Mouse (Mus musculus) right cerebral cortex, postnatal 14 days (tissue): ENCODE results near the gene Peak1.

Source experiments
- DNase-seq: peaks from one replicate; pipeline ENCODE4 v3.0.0; 2022

Peak1 gene

DNA sequence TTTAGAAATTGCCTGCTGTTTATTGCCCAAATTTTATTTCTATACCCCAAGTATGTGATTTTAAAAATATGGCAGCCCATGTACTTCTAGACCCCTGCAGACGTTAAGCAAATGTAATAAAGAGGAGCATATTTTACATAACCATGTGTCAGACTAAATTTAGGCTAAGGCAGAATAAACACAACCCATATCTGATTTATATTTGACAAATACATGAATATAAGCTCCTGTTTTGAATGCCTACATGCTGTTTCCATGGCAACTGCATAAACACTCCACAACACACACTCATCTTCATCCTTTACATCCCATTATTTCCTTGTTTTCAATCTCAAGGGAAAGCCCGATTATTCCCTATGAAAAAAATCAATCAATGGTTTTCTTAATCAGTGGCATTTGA lies 108.8 kb downstream of the Peak1 start:
- no peak for DNase-seq

DNA sequence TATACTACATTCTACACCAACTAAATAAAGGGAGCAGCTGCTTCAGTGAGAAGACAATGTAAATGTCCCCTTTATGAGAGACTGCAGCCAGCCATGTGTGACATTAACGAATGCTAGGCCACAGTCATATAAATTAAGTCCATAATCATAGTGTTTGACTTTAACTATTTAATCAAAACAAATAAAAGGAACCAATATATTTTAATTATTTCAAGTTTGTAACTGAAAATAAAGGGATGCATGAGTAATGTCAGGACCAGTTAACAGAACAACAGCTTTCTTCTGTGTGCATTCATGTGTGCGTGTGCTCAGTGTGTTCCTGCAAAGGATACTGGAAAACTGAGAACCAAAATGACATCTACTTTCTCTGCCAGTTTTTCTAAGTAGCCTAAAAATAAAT lies 113.3 kb downstream of the Peak1 start:
- no peak for DNase-seq

DNA sequence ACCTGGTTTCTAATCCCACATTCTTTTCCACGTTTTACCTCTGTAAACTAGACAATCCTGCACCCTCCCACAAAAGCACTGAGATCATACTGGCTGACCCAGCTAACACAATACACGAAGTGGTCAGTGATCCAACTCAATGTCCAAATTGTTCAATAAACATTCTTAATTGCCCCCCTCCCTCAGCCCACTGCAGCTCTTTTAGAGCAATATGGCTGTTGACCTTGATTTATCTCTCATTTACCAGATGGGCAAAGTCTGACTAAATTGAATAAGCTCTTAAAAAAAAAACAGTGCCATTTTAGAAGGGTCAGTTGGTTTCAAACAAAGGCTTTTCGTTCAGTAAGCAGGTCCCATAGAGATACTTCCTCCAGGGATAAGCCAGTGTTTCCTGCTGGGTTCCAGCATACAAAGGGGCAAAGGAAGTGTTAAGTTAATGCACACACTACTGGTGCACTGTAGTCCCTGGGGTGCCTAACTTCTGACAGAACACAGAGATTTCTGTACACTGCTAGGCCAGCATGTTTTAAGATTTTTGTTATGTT lies 114.9 kb downstream of the Peak1 start:
- no peak for DNase-seq

DNA sequence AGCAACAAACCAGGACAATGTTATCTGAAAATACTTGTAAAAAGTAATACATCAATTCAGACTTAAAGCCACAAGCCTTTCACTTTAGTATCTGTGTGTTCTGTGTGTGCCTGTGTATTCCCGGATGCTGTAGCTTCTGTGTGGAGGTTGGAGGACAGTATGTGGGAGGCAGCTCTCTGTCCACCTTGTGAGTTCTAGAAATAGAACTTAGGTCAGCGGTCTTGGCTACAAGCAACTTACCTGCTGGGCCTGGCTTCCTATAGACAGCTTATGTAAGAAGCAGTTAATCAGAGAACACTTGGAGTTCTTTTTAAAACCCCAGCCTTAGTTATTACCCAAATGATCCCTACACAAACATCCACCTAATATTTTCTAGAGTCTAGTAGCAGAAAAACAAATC lies 127.8 kb downstream of the Peak1 start:
- no peak for DNase-seq

DNA sequence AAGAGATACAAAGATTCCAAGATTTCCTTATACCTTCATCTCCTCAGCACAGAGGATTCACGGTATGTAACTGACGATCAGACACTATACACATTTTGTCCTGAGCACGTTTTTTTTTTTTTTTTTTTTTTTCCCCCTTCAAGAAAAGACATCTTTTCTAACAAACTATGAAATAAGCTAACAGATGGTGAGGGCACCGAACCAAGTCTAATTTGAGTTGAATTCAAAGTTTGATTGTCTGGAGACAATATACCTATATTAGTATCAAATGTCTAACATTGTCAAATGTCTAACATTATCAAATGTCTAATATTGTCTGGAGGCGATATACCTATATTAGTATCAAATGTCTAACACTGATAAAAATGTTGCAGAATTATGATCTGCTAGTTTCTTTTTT lies 135.4 kb downstream of the Peak1 start:
- DNase-seq, result no peak

DNA sequence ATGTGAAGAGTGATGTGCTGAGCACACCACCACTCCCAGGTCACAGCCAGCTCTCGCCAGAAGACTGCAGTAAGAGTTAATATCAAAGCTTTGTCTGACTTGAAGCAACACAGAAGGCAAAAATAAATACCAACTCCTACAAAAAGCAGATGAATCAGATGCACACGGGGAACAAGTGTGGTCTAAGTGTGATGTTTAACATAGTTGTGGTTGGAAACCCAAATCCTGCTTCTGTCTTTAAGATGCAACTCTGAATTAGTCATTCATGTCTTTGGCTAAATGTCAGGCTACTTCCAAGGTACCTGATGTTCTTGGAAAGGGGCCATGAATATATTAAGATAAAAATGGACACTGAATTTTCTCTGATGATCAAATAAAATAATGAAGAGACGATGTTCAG lies 144.3 kb downstream of the Peak1 start:
- no peak for DNase-seq

DNA sequence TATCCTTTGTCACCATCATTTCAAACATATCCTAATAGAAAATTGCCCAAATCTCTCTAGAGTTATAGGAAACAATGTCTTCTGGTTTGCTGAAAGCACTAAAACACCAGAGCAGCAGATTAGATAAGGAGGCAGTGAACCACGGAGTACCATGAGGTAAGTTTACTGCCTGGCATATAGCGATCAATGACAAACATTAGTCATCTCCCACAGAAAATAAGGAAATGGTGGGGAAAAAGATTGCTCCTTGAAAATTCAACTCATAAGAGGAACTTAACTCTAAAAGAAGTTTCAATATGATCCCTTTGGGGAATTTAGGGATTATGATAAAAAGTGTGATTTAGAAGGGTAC lies 145.6 kb downstream of the Peak1 start:
- no peak for DNase-seq

DNA sequence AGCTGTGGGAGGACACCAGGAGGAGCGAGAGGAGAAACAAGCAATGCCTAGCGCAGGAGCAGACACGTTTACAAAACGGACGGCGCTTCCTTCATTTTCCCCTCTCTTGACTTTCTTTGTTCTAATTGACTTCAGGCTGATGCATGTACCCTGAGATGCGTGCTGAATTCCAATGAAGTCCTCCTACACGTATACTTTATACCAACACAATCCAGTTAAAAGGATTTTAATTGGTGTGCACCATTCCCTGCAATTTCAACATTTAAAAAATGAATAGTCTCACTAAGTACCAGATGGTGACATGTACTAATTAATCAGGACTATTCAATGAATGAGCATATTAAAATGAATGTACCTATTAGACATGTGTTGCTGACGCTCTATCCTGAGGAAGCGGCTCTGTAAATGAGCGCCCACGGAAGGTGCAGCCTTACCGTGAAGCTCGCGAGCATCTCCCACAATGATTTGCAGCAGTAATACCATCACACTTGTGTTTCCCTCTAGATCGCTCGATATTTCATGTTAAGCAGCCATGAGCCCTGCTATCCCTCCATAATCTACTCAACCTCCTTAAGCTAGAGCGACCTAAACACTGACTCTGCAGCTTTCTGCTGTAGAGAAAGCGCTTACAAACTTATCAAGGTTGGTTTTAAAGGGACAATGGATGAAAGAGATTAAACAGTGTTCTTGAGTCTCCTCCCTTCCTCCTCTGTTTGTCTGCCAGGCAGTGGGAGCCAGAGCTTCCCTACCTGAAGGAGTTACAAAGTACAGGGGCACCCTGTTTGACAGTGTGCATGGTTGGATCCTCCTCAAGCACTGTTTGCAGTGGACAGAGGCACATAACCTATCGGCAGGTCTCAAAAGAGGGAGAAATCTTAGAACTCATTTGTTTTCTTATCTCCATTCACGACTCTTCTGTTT lies 146.3 kb downstream of the Peak1 start:
- DNase-seq, result no peak

DNA sequence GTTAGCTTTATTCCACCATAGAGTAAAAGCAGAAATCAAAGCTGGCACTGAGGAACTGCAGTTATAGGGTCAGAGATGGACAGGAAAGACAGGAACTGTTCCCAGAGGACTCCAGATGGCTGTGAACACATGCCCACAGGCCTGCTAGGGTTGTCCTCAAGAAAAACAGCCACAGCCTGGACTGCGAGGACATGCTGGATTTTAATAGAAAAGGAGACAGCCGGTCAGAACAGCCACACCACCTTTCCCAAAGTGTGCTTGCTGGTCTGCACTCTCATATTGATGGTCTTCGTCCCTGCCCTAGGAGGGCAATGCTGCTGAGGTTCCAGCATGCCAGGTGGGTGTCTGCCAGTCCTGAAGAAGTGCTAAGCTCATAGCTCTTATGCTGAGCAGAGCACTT lies 148.8 kb downstream of the Peak1 start:
- DNase-seq, result no peak

DNA sequence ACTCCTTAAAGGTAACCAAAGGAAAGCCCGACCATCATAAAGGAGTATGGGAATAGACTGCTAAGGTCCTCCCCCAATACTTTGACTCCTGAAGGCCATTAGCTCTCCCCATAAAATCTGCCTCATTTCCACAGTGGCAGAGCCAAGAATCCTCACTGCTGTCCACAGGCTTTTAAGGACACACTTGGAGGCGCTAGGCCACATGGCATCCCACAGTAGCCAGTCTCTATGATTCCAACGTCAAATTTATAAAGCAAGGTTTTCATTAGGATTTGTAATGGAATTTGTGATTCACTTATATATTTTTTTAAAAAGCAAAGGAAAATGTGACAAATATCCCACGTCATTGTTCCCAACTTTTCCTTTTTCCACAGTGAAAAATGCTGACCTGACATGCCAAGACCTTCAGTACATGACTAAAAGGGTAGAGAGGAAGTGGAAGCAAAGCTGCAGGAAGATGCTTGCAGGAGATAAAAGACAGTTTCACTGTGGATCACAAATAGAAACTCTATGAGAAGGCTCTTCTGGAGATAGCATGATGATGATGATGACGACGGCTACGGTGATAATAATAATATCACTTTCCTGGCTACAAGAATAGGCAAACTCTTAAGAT lies 151.6 kb downstream of the Peak1 start:
- DNase-seq, result no peak

DNA sequence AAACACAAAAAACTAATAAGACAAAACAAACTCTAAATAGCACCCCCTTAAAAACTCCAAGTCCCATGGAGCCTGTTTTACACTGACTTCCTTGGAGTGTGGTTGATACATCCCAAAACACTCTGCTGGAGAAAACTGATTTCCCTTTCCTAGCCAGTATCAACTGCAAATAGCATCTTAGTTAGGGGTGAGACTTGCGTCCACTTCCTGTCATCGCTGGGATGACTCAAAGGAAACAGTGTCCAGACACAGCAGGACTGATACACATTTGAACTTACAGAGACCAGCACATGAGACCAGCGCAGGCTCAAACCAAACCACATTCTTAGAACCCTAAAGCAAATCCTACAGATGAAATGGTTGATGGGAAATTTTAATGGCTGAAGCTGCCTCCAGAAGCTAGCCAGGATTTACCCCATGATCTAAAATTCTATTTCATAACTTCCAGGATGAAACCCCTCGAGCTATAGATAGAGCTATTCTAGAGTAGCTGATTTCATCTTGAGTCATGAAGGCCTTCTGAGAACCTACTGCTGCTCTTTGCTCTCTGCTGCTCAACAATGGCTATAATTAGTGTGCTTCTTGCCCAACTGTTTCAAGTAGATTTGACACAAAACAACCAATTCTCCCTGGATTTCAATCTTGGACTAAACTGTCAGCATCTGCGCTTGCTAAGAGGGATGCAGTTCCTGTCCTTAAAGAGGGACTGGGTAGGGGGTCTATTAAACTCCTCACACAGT lies 152.2 kb downstream of the Peak1 start:
- DNase-seq, result no peak

DNA sequence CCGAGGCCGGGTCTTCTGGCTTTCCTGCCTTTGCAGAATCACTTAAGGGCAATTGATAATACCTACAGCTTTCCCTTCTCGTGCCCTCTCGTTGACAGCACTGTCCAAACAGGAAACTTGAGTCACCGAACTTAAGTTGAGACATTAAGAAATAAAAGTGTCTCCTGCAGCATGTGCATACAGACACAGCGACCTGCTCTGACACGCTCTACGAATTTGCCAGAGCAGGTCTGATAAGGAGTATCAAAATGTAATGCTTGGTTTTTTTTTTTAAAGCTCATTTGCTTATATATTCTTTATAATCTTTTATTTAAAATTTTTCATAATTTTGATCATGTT lies 152.9 kb downstream of the Peak1 start:
- DNase-seq, result no peak

DNA sequence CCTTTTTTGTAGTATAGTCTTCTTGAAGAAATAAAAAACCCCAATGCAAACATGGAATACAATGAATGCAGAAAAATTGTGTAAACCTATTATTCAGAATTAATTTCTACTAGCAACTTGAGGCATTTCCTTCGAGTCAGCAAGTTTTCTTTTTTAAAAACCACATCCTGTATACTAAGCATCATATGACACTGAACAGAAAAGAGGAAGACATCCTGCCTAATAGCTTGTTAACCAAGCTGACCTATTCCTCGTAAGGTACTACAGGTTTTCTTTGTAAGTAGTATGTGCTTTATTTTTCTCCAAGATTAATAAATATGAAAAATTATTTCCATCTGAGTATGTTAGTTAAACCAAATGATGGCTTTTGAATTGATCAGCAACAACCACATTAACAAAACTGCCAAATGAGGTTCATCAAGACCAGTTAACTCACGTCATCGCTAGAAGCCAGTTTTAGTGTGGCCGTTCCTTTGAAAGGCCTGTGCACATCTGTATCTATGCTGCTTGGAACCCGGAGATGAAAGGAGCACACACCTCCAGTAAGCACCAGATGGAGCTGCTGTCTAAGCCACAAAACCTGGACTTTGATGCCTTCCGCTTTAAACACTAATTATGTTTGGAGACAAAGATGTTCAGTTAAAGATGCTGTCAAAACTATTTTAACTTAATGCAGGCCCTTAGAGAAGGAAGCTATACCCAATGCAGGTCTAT lies 153.4 kb downstream of the Peak1 start:
- DNase-seq, result no peak

DNA sequence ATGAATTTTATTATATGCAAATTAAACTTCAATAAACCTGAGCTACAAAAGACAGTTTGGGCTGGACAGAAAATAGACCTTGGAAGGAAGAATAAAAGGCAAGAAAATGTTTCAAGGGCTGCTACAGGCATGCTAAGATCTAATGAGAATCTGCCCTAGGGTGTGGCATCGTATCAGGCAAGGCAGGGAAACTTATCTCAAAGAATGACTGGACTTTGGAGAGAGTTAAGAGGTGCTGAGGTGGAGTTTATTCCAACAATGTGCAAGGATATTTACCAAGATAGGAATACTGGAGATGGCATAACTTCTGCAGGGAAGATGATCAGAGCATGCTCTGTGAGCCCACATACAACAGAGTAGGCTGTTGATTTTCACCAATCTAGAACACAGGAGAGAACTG lies 154.8 kb downstream of the Peak1 start:
- DNase-seq, result no peak

DNA sequence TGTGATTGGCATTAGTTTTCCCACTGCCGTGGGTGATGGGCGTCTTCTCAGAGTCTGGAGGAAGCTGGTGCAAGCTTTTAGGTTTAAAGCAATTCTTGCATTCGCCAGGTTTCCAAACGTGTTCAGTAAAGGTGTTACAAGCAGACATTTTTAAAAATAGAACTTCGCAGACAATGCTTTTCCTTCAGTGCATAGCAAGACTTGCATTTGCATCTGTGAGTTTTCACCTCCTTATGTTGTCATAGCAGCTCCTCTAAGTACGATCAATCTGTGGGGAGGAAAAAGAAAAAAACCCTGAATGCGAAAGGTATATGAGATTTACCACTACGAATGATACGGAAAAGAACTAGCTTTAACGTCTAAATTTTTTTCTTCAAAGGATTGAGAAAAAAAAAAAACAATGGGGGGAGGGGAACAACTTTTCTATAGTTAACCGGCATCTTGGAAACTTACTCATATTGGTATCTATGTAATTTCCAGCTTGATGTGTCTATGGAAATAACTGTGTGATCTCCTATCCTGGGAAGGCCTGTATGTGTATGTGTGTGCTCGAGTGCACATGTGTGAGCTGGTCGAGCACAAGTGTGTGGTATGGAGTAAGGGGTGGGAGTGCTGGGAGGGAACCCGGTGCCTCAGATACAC lies 157.3 kb downstream of the Peak1 start:
- no peak for DNase-seq

DNA sequence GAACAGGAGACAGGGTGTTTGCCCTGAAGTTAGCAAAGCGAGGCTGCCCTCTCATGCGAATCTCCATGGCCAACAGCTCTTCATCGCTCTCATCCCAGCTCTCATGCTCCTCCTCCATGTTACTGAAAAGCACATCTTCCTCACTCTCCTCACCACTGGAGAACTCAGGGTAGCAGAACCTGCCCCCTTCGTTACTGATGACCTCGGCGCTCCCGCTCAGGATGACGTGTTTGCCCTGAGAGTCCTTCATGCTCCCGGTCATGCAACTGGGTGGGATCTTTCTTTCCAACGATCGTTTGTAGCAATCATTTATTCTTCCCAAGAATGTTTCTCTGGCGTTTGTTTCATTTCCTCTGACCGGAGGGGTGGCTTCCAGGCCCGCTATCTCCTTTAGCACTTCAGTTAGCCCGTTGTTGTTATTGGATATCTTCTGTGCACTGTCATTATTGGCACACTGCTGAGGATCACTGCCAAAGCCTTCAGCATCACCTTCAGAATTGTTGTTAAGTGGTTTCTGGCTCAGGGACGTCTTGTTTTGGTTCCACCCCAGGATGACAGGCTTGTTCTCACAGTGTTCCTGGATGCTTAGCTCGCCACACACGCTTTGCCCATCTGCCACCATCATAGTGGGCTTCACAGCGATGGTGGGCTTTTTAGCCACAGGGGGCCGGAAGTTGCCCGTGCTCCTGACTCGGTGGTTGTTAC lies 157.9 kb downstream of the Peak1 start:
- no peak for DNase-seq

DNA sequence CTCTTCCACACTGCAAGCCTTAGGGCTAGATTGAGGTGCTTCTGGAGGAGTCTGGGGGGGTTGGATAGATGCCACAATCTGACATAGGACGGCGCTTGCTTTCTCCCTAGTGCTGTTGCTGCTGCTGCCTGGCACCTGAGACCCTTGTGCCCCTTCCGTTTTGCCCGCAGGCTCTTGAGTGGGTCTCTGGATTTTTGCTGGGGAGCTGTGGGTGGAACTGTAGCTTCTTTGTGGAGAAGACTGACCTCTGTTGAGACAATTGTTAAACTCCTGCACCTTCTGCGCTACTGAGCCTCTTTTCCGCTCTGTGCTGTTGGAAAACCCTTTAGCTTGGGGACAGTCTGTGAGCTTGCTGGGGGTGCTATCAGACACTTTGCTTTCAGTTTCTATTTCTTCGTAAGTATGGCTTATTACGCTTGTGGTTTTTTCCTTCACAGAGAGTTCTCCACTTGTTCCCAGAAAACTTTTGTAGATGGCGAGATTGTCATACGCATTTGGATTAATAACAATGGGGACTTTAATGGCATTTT lies 159.5 kb downstream of the Peak1 start:
- no peak for DNase-seq

DNA sequence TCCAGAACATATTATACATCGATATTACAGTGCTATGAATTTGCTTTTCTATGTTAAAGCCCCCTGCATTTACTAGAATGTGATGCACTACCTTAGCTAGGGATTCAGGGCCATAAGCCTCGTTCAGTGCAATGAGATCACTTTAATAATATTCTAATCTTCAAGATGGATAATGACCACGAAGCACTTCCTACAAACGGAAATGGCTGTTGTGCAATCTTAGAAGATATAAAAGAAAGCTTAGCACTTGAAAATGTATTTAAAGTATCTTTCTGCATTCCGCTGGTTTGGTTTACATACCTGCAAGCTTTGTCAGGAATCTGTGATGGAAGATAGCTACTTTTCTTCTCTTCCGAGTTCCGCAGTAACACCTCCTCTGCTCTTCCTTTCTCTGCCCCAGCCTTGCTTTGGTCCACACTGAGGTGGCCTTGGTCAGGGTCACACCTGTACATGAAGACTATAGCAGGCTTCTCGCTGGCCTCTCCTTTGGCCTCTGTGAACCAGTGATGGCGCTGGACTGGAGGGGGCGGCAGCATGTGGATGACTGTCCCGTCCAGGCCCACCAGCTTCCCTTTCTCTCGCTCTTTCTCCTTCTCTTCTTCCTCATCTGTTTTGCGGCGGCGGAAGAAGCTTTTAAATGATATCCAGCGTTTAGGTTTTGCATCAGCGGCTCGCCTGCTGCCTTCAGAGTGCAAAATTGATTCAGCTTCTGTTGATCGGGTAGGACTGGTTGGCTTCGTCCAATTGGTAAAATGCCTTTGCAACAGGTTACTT lies 160.5 kb downstream of the Peak1 start:
- DNase-seq, result no peak

DNA sequence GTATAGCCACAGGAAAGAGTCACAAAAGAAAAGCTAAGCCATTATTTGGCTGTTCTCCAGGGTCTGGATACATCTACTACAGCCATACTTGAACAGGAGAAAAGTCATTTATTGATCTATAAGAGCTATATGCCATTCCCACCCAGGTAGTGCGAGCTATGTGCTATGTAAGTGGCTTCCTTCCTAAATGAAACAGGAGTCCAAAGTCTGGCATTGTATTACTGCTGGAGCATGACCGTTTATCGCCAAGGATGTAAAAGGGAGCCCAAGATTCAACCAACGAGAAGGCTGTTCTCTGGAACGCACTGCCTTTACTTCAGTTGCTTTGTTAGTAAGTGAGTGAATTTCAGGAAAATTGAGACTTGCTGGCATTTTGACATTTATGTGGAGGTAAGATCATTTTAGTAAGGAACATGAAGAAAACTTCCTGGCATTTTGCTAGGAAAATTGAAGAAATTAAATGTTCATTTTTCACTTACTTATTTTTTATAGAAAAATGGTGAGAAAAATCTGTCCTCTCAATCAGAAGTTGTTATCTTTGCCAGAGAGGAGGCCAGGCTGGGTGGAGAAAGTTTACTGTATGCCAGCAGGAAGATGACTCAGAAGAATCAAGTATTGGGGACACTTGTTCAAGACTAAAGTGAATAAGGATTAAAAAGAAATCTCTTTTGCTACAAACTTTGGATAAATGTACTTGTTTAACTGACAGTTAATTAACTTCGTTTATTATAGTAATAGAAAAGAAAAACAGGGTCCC lies 162.0 kb downstream of the Peak1 start:
- no peak for DNase-seq

DNA sequence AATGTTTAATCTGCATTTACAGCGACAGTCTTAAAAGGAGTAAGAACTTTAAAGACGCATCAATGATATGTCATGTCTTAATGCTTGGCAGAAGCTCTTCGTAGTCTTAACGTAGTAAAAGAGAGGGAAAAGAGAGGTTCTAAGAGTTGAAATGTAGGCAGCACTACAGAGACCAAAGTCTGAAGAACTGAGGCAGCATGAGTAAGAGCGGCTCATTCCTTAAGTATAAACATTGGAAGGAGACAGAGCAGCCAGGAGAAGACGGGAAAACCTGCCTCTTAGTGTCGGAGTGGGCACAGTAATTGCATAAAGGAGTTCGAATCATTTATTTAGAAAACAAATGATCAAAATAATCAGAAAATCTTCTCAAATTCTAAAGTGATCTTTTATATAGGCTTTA lies 173.5 kb downstream of the Peak1 start:
- no peak for DNase-seq
